Mouse (Mus musculus) retina, adult 2 months (tissue): Measurements from ENCODE around the gene Mks1.
"Not testable (repeated sequence)": the region's sequence is repeated elsewhere in the genome, so short reads cannot be mapped to it uniquely, and the experiment has no call there.

ENCODE experiments used
- DNase-seq: peaks from one replicate; pipeline ENCODE4 v3.0.0-alpha.2; 2012; ENCODE audit warnings: low read depth, low spot score

Mks1 gene

DNA sequence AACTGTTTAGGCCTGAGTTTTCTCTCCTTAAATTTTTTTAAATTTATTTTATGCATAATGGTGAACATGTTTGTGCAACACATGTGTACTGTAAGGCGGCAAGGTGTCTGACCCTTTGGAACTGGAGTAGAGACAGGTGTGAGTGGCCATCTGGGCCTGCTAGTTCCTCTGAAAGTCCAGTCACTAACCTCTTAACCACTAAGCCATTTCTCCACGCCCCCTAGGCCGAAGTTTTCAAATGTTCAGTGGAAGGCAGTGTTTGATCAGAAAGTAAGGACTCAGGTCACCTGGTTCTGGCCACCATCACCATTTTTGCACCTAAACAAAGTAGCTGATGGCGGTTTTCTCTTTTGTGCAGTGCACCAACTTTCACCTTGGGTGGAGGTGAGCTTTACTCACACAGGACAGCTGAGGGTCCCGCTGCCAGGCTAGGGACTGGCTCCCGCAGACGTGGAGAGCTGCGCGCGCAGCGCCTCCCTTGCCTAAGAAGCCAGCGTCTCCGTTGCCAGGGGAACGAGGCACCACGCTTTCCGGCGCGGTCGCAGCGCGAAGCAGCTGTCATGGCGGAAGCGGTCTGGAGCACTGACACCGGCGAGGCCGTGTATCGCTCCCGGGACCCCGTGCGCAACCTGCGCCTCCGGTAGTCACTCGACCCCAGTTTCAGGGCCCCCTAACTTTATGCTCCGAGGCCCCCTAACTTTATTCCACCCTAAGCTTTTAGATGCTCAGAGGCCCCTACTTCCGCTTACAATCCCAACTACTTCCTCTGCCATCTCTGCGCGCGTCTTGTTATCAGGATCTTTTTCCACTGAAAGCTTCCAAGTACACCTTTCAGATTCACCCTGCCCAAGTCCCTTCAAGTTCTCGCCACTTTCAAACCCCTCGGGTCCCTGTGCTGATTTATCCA lies at the start of gene Mks1:
Gene Mks1, plus strand, starts transcription at position 526 of the 907 bp plus-strand sequence.
- DNase-seq: peak; percentile 84

DNA sequence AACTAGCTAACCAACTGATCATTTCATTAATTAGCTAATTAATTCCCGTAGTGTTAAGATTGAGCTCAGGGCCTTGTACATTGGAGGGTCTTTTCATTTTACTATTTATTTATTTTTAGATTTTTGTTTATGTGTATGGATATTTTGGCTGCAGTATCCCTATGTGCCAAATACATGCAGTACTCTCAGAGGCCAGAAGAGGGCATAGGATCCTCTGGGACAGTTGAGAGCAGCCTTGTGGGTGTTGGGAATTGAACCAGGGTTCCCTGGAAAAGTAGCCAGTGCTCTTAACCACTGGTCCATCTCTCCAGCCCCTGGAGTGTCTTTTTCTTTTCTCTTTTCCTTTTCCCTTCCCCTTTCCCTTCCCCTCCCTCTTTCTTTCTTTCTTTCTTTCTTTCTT lies 47.6 kb upstream of the Mks1 start:
- DNase-seq: no peak

DNA sequence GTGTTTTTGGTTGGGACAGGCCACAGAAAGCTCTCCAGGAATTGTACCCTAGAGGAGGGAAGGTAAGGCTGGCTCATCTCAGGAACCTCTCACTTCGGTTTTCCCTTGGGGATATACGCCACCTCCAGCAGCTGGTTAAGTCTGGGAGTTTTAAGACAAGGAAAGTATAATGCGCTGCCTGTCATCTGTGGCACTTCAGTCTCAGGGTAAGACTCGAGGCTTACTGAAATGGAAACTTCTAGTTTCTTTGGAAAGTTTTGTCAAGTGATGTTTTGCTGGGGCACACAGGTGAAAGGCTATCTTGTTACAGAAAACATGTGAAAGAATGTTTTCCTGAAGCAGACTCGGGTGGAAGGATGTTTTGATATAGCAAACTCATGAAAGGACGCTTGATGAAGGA lies 45.6 kb upstream of the Mks1 start:
- no peak for DNase-seq

DNA sequence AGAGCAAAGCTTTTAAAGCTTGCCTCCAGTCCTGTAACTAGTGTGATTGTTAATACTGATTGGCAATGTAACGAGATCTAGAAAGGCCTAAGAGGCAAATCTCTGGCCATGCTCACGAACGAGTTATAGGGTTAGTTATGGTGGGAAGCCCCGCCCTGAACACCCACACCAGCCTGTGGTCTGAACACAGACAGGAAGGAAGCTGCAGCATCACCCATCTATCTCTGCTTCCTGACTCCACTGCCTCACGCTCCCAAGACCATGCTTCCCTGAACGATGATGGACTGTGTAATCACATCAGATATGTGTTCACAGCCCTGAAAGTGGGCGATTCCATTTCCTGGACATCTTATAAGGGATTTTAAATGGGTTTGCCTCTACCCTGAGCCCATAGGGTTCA lies 44.8 kb upstream of the Mks1 start:
- no peak for DNase-seq

DNA sequence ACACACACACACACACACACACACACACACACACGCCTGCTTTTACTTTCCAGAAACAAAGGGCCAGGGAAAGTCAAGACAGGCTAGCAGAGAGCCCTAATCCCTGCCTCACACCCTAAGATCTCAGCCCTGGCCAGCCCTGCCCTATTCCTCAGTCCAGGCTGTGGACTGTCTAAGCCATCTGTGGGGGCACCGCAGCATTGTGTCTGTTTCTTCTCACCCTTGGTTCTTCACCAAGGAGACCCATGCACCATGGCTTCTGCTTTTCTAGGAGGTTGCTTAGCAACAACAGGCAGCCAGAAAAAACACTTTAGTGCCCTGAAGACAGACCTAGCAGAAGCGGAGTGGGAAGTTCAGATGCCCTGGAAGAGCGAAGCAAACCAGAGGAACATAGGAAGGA lies 41.6 kb upstream of the Mks1 start:
- no peak for DNase-seq

DNA sequence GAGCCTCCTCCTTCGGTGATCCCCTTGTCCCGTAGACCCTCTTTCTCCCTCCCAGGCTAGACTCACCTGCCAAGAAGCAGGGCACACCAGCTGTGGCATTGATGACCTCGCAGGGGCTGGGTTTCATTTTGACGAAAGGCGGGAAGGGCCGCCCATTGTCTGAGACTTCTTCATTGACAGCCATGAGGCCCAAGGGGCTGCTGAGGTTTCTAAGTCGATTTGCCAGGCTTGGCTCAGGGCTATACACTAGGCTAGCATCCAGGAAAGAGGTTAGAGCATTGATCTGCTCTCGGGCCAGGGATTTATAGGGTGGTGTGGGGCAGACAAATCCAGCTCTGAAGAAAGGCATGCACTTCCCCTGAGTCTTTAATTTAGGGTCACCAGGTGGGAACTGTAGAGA lies 38.2 kb upstream of the Mks1 start:
- no peak for DNase-seq

DNA sequence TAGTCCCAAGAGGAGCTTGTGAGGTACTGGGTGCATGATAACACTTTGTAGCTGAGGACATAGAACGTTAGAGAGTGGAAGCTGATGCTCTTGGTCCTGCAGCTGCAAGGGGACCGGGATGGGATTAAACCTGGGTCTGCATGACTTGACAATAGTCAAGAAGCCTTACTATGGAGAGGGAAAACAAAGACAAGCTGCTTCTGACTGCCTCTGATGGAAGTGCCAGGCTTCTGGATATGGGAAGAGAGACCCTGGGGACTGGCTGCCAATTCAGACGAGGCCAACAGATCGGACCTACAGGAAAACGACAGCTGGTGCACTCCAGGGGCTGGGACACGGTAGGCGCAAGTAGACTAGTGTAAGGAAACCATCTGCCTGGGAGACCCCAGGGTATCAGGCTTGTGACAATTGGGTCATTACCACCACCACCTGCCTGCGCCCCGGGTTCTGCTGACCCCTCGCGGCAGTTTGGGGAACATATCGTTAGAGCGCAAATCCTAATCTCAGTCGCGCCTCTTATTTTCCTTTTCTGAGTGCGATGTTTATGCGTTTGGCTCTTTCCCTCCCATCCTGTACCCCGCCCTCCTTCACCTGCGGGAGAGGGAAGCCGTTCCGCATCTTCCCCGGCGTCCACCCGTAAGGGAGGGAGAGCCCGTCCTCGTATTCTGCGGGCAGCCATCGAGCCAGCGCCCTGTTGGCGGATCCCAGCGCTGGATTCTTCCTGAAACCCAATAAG lies 36.1 kb upstream of the Mks1 start:
- peak; percentile 18 for DNase-seq

DNA sequence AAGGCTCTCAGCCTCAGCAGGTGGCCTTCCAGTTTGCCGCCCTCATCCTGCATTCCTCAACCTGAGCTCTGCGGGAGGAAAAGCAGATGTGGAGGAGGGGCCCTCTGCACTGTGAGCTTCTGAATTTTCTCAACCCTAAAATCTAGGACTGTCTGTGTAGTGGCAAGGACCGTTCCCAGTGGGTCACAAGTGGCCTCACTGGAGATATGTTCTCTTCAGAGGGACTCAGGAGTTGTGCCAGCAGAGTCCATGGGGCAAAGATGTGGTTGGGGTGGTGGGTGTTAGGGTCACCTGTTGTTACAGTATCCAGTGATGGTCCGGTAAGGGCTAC lies 35.6 kb upstream of the Mks1 start:
- DNase-seq: no peak

DNA sequence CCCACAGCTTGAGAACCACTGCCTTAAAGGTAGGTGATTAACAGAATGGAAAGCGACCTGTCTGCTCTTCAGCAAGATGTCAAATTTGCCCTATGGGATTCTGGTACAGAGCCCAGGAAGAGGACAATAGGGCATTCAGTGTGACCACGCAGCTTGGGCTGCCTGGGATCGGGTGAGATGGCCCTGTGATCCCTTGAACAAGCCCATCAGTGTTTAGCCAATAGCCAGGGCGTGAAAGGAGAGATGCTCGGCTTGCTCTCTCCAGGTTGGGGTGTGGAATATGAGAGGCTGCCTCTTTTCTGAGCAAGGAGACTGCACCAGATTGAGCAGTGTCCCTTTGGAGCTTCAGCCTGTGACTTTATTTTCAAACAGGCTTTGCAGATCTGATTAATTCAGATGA lies 31.5 kb upstream of the Mks1 start:
- DNase-seq: no peak

DNA sequence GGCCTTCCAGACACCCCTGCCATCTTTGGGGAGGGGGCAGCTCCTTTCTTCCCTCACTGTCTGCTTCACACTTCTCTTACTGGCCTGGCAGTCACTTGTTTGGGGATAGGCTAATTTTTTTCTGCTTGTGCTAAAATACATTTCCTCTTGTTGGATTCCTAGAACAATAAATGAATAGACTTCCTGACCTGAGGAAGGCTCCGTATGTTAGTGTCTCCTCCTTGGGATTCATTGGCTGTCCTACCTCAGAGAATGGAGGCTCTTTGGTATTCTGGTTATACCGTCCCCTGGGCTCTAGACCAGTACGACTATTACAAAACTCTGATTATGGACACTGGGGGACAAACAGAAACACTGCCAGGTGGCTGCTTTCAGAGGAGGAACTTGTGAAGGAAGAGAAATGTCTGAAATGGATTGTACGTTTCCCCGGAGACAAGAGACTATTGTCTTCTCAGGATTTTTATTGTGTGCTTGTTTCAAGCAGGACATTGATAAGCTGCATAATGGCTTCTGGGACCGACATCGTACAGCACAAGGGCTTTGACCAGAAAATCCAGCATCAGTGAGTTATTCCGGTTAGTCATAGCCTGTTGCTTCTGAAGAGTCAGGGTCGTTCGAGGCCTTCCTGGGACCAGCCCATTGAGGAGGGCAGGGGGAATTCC lies 24.6 kb upstream of the Mks1 start, which contains the start of gene Lpo:
Gene Lpo, minus strand, starts transcription at position 51 of the 662 bp plus-strand sequence.
- no peak for DNase-seq

DNA sequence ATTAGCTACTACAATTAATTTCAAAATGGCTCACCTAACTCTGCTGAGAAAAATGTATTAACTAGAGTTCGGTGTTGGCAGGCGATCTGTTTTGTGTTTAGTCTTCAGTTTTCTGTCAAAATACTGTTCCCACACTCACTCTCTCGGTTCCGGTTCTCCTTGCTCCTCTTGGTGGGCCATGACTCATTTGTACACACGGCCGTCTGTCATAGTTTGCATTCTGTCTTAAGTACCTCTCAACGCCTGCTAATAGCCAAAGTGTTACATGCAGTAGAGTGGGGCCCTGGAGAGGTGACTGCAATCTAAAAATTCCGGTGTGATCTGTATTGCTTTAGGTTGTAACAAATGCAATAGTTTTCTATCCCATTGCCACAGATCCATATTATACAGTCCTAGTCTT lies 12.3 kb upstream of the Mks1 start:
- no peak for DNase-seq

DNA sequence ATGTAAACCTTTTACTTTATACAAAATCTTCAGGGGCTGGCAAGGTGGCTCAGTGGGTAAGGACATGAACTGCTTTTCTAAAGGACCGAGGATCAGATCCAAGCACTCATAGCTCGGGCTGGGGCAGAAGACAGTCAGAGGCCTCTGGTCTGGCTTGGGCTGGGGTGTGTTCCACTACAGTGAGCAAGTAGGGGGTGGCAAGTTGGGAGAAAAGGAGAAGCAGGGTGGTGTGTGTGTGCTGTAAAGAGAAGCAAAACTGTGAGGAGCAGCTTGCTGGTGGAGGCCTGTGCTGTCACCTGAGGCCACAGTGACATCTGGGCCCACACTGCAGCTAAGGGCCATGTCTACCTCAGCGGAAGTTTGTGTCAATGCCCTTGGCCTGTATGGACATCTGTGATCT lies 11.6 kb upstream of the Mks1 start:
- no peak for DNase-seq

DNA sequence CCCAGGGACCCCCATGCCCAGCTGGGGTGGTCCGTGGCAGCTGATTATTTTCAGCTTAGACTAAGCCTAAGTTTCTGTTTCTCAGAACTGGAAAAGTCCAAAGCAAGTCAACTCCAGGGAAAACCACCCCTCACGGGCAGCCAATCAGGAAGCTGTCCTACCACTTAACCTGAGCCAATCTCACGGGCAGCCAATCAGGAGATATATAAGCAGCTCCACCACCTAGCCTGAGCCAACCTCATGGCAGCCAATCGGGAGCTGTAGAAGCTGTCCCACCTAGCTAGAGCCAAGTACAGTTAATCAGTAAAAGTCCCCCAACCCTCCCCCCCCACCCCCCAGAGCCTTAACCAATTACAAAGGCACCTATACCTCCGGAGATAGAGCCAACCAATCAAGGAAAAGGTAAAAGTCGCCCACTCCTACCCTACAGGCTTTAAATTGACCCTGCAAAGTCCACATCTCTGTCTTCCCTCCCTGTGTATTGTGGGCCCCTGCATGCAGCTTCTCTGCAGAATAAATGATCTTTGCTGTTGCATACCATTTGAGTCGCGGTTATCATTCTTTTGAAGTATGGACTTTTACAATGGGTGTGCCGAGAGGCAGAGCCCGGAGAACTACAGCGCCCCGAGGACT lies 5.9 kb upstream of the Mks1 start:
- no peak for DNase-seq

DNA sequence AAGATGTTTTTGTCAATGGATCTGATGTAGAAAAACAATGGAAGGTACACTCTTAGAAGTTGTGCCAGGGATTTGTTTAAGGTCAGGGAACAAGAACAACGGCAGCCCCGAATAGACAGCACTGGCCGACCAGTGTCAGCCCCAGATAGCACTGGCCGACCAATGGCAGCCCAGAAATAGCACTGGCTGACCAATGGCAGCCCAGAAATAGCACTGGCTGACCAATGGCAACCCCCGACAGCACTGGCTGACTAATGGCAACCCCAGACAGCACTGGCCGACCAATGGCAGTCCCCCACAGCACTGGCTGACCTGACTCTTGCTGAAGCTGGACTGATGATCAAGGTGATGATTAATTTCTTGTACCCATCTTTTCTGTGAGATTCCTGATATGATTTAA lies 5.1 kb upstream of the Mks1 start:
- no peak for DNase-seq

DNA sequence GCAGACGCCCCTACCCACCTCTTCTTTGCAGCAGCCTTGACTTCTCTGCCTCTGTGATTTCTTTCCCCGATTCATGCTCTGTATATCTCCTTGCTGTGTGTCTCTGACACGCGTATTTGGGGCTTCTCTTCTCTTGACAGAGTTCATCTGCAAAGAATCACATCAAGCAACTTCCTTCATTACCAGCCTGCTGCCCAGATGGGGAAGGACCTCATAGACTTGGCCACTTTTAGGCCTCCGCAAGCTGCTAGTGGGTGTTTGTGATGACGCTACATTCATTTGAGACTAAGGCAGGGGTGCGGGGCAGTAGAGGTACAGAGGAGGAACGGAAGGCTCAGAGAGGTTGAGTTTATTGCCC lies 561 bp downstream of the Mks1 start:
- DNase-seq: no peak

DNA sequence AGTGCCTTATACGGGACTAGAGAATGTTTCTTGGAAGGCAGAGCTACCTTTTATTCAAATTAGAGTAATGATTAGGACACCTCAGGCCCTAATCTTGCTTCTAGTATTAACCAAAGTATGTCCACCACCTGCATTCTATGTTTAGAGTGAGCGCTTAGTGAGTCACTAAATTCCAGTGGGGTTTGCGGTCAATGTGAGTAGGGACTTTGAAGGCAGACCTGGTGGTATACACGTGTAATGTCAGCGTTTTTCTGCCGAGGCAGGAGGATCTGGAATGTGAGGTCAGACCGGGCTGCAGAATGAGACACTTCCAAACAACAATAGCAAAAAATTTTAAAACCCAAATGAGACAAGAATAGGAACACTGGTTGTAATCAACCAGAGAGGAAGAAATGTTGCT lies 1.5 kb downstream of the Mks1 start:
- no peak for DNase-seq

DNA sequence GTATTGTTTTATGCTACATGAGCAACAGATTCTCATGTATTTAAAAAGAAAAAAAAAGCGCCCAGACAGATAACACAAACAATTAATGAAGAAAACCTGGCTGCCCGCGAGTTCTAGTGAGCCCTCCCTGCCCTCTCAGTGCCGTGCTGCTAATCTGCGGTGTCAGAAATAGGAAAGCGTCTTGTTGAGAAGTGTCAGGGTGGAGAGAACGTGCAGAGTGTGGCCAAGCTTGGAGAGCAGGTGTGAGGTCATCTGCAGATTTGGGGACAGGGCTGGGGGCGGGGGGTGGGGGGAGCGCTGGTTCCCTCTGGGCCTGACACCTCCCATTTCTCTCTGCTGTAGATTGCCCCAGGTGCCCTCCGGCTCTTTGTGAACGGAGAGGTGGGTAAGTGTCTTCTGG lies 6.3 kb downstream of the Mks1 start:
- no peak for DNase-seq

DNA sequence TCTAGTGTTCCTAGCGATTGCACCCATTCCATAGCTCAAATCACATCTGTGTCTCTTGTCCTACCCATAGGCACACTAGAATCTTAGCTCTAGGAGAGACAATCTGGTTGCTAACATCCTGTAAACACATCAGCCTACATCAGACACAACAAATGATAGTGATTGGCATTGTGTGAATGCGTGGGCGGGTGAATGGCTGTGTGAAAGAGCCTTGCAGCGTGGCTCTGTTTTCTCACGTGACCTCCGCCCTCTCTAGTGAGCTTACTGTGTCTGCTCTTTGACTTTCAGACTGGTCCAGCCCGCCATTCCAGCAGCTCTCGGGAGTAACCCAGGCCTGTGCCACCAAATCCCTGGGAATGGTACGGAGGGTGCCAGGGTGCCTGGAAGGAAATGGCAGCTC lies 7.4 kb downstream of the Mks1 start:
- no peak for DNase-seq

DNA sequence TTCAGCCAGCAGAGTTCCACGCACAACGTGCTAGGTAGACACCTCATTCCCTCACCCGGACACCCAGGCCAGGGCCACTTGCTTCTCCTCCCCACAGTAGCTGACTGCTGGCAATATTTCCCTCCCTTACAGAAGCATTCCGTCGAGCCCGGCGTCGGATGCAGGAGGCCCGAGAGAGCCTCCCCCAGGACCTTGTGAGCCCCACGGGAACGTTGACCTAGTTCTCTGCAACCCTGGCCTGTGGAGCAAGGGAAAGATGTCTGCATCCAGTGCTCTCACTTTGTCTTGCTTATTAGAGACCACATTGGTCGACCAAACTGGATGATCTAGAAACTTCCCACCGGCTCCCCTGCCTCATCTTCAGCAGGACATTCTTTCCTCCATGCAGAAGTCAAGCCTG lies 9.8 kb downstream of the Mks1 start:
- DNase-seq: no peak

DNA sequence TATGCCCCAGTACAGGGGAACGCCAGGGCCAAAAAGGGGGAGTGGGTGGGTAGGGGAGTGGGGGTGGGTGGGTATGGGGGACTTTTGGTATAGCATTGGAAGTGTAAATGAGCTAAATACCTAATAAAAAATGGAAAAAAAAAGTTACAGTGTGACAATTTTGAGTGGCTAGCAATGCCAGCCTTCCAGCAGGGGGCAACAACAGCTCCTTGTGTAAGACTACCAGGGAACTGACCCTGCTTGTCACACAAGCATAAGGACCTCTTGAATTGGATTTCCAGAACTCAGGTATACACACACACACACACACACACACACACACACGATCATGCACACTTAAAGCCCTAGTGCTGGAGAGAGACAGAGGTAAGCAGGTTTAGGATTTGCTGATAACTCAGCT lies 13.9 kb downstream of the Mks1 start:
- DNase-seq: not testable (repeated sequence)

DNA sequence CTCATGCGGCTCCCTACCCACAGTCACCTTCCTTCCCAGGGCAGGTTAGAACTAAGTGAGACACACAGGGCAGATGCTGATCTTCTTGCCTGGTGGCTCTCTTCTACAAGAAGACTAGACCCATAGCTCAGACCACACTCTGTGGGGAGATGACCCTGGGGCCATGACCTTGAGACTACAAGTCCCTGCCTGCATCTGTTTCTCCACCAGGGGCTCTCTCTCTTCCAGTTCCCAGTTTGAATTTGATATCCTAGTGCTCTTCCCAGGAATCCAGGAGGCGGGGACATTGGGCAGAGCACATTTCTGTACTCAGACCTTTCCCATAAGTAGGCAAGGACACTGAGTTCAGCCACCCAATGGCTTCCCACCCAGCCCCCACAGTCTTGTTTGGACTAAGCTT lies 17.1 kb downstream of the Mks1 start:
- no peak for DNase-seq

DNA sequence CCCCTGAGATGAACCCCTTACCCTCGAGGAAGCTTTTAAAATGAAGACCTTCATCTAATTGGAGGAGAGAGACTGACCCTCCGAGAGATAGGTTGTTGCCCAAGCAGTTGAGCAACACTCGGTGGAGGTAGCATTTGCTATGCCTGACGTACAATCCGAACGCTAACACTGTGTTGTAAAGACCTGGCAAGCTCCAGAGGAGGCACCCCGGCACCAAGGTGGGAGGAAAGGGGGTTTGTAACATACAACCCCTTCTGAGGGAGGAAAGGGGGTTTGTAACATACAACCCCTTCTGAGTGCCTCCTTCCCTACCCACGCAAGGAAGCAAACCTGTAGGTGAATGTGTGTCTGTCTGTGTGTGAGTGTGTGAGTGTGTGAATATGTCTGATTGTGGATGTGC lies 18.8 kb downstream of the Mks1 start:
- no peak for DNase-seq
